ENCODE assay signal across 18 mouse cellular contexts in genomic region chr3:129602289-129602688, GRCm38 (mm10).
DNase-seq lines count a peak whose midpoint lies in the region; ATAC-seq and TF ChIP-seq lines count a peak whose summit lies in the region.
"Had no signal": no experiment of that assay in that cellular context is flagged by ENCODE, and none has a peak within 500 bp of the region (broad histone marks: within the 10 kb centered on the region; RNA-seq: fewer than 3 reads in every experiment).

No protein-coding gene starts in this region.

- intact Hi-C loops in left cerebral cortex, postnatal 25 days (cut with DNase I) = no loop called here

- ATAC-seq in activated CD4-positive, CD25-positive, alpha-beta regulatory T cell, adult 4 months = peak; percentile 94
- peak; percentile 65 for ATAC-seq in megakaryocyte progenitor cell, adult 5-6 weeks (replicated peaks; ENCODE audit: poor library complexity)
- no peak for ATAC-seq in frontal cortex, adult (ENCODE audit: low TSS enrichment)
- ATAC-seq: forebrain, embryonic 15.5 days had no signal

- no peak for TF ChIP-seq CTCF in thymus, adult 2 months (IDR thresholded peaks at IDR 0.05; ENCODE audit: borderline replicate concordance, control insufficient read depth, extremely low read depth, insufficient read depth, low read length, poor library complexity)

- H3K27me3 ChIP-seq in thymus, adult 2 months (ENCODE audit: control insufficient read depth, insufficient read depth, low read length) = no peaks in the 10 kb centered on the region
- H3K27me3 ChIP-seq: forebrain, embryonic 15.5 days had no signal

- WGBS in thymus, adult 2 months = 3% methylated on average over 9 of the region's 9 CpGs

- no peak for TF ChIP-seq POLR2A in thymus, adult 2 months (IDR thresholded peaks at IDR 0.05; ENCODE audit: control insufficient read depth, extremely low read depth, insufficient read depth, low read length, poor library complexity)

- H3K36me3 ChIP-seq in thymus, adult 2 months (ENCODE audit: control insufficient read depth, insufficient read depth, low read length) = no peaks in the 10 kb centered on the region
- H3K36me3 ChIP-seq: forebrain, embryonic 15.5 days had no signal

- H3K4me3 ChIP-seq in thymus, adult 2 months (ENCODE audit: control insufficient read depth, insufficient read depth, low read length) = peak overlapping the region; percentile 26; the same call in 1 of the 2 replicates
- H3K4me3 ChIP-seq: embryonic facial prominence, embryonic 10.5 days; erythroblast, embryonic 14.5 days; forebrain, embryonic 15.5 days had no signal

- H3K27ac ChIP-seq in thymus, adult 2 months (ENCODE audit: control insufficient read depth, insufficient read depth, low read length) = peak overlapping the region; percentile 84
- H3K27ac ChIP-seq: embryonic facial prominence, embryonic 10.5 days; forebrain, embryonic 15.5 days had no signal

- H3K4me1 ChIP-seq in thymus, adult 2 months (replicated peaks; ENCODE audit: control insufficient read depth, insufficient read depth, low read length) = peaks cover 4% of the 10 kb centered on the region

- peak; percentile 49 for DNase-seq in 416B (ENCODE audit: low read depth)
- DNase-seq in thymus, adult 2 months = peak; percentile 54
- DNase-seq in right cerebral cortex, postnatal 4 days = no peak
- no peak for DNase-seq in left cerebral cortex, postnatal 25 days (ENCODE audit: low spot score in 2 of 2)
- DNase-seq in heart, adult 8-10 months (ENCODE audit: low spot score) = no peak
- DNase-seq: adrenal gland, postnatal 10 days; B cell, adult 2 months; cerebellum, adult 9-10 months; liver; lung, adult 18-20 months; lung, postnatal 4 days; retina, postnatal 1 day had no signal

Comparison
In these comparisons a context has a peak if more than half of its experiments do, and no peak if none do; other contexts are left out.
1. DNase-seq: peak in 416B (single experiment) and thymus, adult 2 months (single experiment); none in right cerebral cortex, postnatal 4 days (single experiment), left cerebral cortex, postnatal 25 days (0 of 2) and heart, adult 8-10 months (single experiment).